Mouse (Mus musculus) embryonic facial prominence, embryonic 11.5 days (tissue): Measurements from ENCODE around the gene Cacna2d2. TPM values are rescaled to one million over a fixed set of nuclear protein-coding genes. Genes with fewer than 3 reads are reported as not detected.

Source experiments
- ATAC-seq: fragments of 200-750 bp; cut with Nextera tagmentation; replicated peaks from 2 replicates; pipeline ENCODE4 v1.8.0; 2017; ENCODE audit warnings: low read depth; ENCODE audit not compliant: insufficient number of reproducible peaks, low FRiP score, low TSS enrichment
- DNase-seq: peaks from one replicate; pipeline ENCODE4 v3.0.0-alpha.2; 2015; ENCODE audit warnings: low spot score
- H3K27ac ChIP-seq: fragments of 300-500 bp; sonication (generic); replicated peaks from 2 replicates; pipeline ENCODE4 v1.5.1; 2014; ENCODE audit warnings: mild to moderate bottlenecking, low read depth, low read length, control low read depth
- H3K27me3 ChIP-seq: fragments of 300-500 bp; sonication (generic); 2 replicates; pipeline ENCODE4 v1.6.1; 2014; ENCODE audit warnings: mild to moderate bottlenecking, low read length, moderate library complexity, mixed read lengths; ENCODE audit not compliant: control insufficient read depth, insufficient read depth
- H3K36me3 ChIP-seq: fragments of 300-500 bp; sonication (generic); replicated peaks from 2 replicates; pipeline ENCODE4 v1.6.1; 2014; ENCODE audit warnings: low read depth, mild to moderate bottlenecking, low read length, moderate library complexity, mixed read lengths; ENCODE audit not compliant: control insufficient read depth, insufficient read depth
- H3K4me1 ChIP-seq: fragments of 300-500 bp; sonication (generic); 2 replicates; pipeline ENCODE4 v1.6.1; 2014; ENCODE audit warnings: low read length, mixed read lengths; ENCODE audit not compliant: control insufficient read depth, insufficient read depth
- H3K4me2 ChIP-seq: fragments of 300-500 bp; sonication (generic); 2 replicates; pipeline ENCODE4 v1.6.1; 2014; ENCODE audit warnings: low read depth, mild to moderate bottlenecking, control low read depth, low read length, moderate library complexity
- H3K4me3 ChIP-seq: fragments of 300-500 bp; sonication (generic); 2 replicates; pipeline ENCODE4 v1.5.1; 2014; ENCODE audit warnings: low read depth, low read length, control low read depth
- H3K9ac ChIP-seq: fragments of 300-500 bp; sonication (generic); replicated peaks from 2 replicates; pipeline ENCODE4 v1.6.1; 2014; ENCODE audit warnings: mild to moderate bottlenecking, control low read depth, low read length
- H3K9me3 ChIP-seq: fragments of 300-500 bp; sonication (generic); replicated peaks from 2 replicates; pipeline ENCODE4 v1.6.1; 2016; ENCODE audit warnings: mild to moderate bottlenecking, low read length, inconsistent platforms, mixed read lengths; ENCODE audit not compliant: control insufficient read depth
- WGBS: fragments of 180-500 bp; shearing (Covaris S2); extraction: QIAGEN DNeasy Blood & Tissue Kit; methylation state at CpG from one replicate; pipeline ENCODE4 v1.1.7; 2014; 5-methylcytosine and 5-hydroxymethylcytosine counted together
- polyA plus RNA-seq: library from polyadenylated mRNA; unstranded; fragments of >200 nt; fragmentation: Nextera tagmentation; extraction: Ambion mirVana; gene quantifications from 2 replicates; pipeline ENCODE4 v1.2.1, GENCODE M21; 2014

Gene Cacna2d2
- polyA plus RNA-seq, 1 experiment from 2014 or later = 0.63 TPM

GRCm38 (mm10) chr9:107465657-107466056, 66.2 kb downstream of the Cacna2d2 start:
- no peaks in the 10 kb centered on the region for H3K36me3 ChIP-seq
- ATAC-seq (no peak), DNase-seq (no peak)
- WGBS = 21% methylated on average over 6 of the region's 6 CpGs
- no peak overlapping the region for H3K4me2 ChIP-seq
- no peak overlapping the region for H3K9ac ChIP-seq
- 0 out of 2 replicates have a peak, but pooled peaks cover 2% of the 10 kb centered on the region for H3K4me1 ChIP-seq
- H3K9me3 ChIP-seq = no peaks in the 10 kb centered on the region
- no peak overlapping the region for H3K4me3 ChIP-seq
- H3K27ac ChIP-seq = no peak overlapping the region
- H3K27me3 ChIP-seq = no peaks in the 10 kb centered on the region

- Histone ChIP-seq H3K27ac (no peak overlapping the region), H3K4me1 (0 out of 2 replicates have a peak, but pooled peaks cover 2% of the 10 kb centered on the region), H3K27me3 (no peaks in the 10 kb centered on the region), H3K36me3 (no peaks in the 10 kb centered on the region), H3K9me3 (no peaks in the 10 kb centered on the region), H3K9ac (no peak overlapping the region), H3K4me3 (no peak overlapping the region), H3K4me2 (no peak overlapping the region)
- ATAC-seq (no peak), DNase-seq (no peak)
- WGBS = 51% methylated on average over 13 of the region's 13 CpGs
These were observed 69.9 kb downstream of the Cacna2d2 start for GRCm38 (mm10) chr9:107469213-107469795.

GRCm38 (mm10) chr9:107470427-107470826, 71.0 kb downstream of the Cacna2d2 start:
- peak; percentile 40 for DNase-seq
- Histone ChIP-seq H3K9ac (no peak overlapping the region), H3K9me3 (no peaks in the 10 kb centered on the region), H3K4me3 (no peak overlapping the region), H3K27me3 (no peaks in the 10 kb centered on the region), H3K4me2 (no peak overlapping the region), H3K36me3 (no peaks in the 10 kb centered on the region), H3K4me1 (0 out of 2 replicates have a peak, but pooled peaks cover 2% of the 10 kb centered on the region), H3K27ac (no peak overlapping the region)
- ATAC-seq = no peak
- 37% methylated on average over 15 of the region's 15 CpGs for WGBS

GRCm38 (mm10) chr9:107474016-107474415, 74.6 kb downstream of the Cacna2d2 start:
- ATAC-seq (no peak), DNase-seq (no peak)
- Histone ChIP-seq H3K9me3 (no peaks in the 10 kb centered on the region), H3K9ac (no peak overlapping the region), H3K36me3 (no peaks in the 10 kb centered on the region), H3K27me3 (no peaks in the 10 kb centered on the region), H3K4me2 (no peak overlapping the region), H3K4me3 (no peak overlapping the region), H3K4me1 (peaks cover 3% of the 10 kb centered on the region; the same call in 1 of the 2 replicates), H3K27ac (no peak overlapping the region)
- 77% methylated on average over 1 of the region's 1 CpGs for WGBS

GRCm38 (mm10) chr9:107478979-107479378, 79.6 kb downstream of the Cacna2d2 start:
- H3K4me2 ChIP-seq = no peak overlapping the region
- H3K9ac ChIP-seq = 0 out of 2 replicates have a peak overlapping the region, but pooled peaks have one; percentile 32
- H3K27me3 ChIP-seq = no peaks in the 10 kb centered on the region
- DNase-seq = peak; percentile 56
- H3K9me3 ChIP-seq = no peaks in the 10 kb centered on the region
- H3K36me3 ChIP-seq = no peaks in the 10 kb centered on the region
- H3K4me1 ChIP-seq = peaks cover 12% of the 10 kb centered on the region
- peak overlapping the region; percentile 73 for H3K27ac ChIP-seq
- H3K4me3 ChIP-seq = no peak overlapping the region
- WGBS = 36% methylated on average over 5 of the region's 5 CpGs
- ATAC-seq = no peak

- Histone ChIP-seq H3K9ac (no peak overlapping the region), H3K36me3 (no peaks in the 10 kb centered on the region), H3K27ac (peak overlapping the region; percentile 73), H3K27me3 (no peaks in the 10 kb centered on the region), H3K4me2 (peak overlapping the region; percentile 8; the same call in 1 of the 2 replicates), H3K4me3 (no peak overlapping the region), H3K4me1 (peaks cover 12% of the 10 kb centered on the region), H3K9me3 (no peaks in the 10 kb centered on the region)
- peak; percentile 72 for DNase-seq
- no peak for ATAC-seq
- 5% methylated on average over 14 of the region's 14 CpGs for WGBS
These were observed 80.2 kb downstream of the Cacna2d2 start for GRCm38 (mm10) chr9:107479593-107479992.

- Histone ChIP-seq H3K27ac (peak overlapping the region; percentile 54), H3K4me3 (no peak overlapping the region), H3K4me1 (peaks cover 12% of the 10 kb centered on the region), H3K4me2 (peak overlapping the region; percentile 7; the same call in 1 of the 2 replicates), H3K36me3 (no peaks in the 10 kb centered on the region), H3K27me3 (no peaks in the 10 kb centered on the region), H3K9me3 (no peaks in the 10 kb centered on the region), H3K9ac (no peak overlapping the region; the same call in none of the 2 replicates)
- ATAC-seq = peak; percentile 49; the same call in 1 of the 2 replicates
- WGBS = 10% methylated on average over 9 of the region's 9 CpGs
- DNase-seq = peak; percentile 74
These were observed 81.2 kb downstream of the Cacna2d2 start for GRCm38 (mm10) chr9:107480477-107481069.

GRCm38 (mm10) chr9:107481340-107481739, 81.9 kb downstream of the Cacna2d2 start:
- no peaks in the 10 kb centered on the region for H3K27me3 ChIP-seq
- no peaks in the 10 kb centered on the region for H3K36me3 ChIP-seq
- H3K27ac ChIP-seq = no peak overlapping the region
- no peak overlapping the region for H3K4me2 ChIP-seq
- H3K4me1 ChIP-seq = peaks cover 12% of the 10 kb centered on the region
- no peaks in the 10 kb centered on the region for H3K9me3 ChIP-seq
- no peak overlapping the region for H3K4me3 ChIP-seq
- no peak for DNase-seq
- ATAC-seq = no peak
- 22% methylated on average over 15 of the region's 16 CpGs for WGBS
- no peak overlapping the region for H3K9ac ChIP-seq
